Mouse (Mus musculus) erythroblast, embryonic 14.5 days (primary cell): ENCODE results near the gene Nus1. TPM values are rescaled to one million over a fixed set of nuclear protein-coding genes. Genes with fewer than 3 reads are reported as not detected.

Experiments
- H3K27me3 ChIP-seq: 2 replicates; pipeline ENCODE4 v1.6.1; 2012; ENCODE audit warnings: inconsistent platforms; ENCODE audit not compliant: control insufficient read depth
- H3K36me3 ChIP-seq: 2 replicates; pipeline ENCODE4 v1.6.1; 2012; ENCODE audit warnings: mild to moderate bottlenecking, inconsistent platforms; ENCODE audit not compliant: control insufficient read depth
- H3K4me1 ChIP-seq: 2 replicates; pipeline ENCODE4 v1.6.1; 2012; ENCODE audit warnings: inconsistent platforms; ENCODE audit not compliant: control insufficient read depth
- H3K4me3 ChIP-seq: replicated peaks from 2 replicates; pipeline ENCODE3; 2012; ENCODE audit warnings: moderate library complexity, mild to moderate bottlenecking, inconsistent platforms
- H3K9me3 ChIP-seq: 2 replicates; pipeline ENCODE4 v1.6.1; 2012; ENCODE audit warnings: low read length, inconsistent platforms, mixed read lengths; ENCODE audit not compliant: control insufficient read depth
- GATA1 ChIP-seq: IDR thresholded peaks from 2 replicates; pipeline ENCODE4 v1.6.1; 2012; ENCODE audit warnings: low read length, inconsistent platforms, mixed read lengths
- TAL1 ChIP-seq: IDR thresholded peaks from 3 replicates; pipeline ENCODE4 v1.6.1; 2012; ENCODE audit warnings: low read length, inconsistent platforms, mixed read lengths
- polyA plus RNA-seq: library from polyadenylated mRNA; stranded (reverse); fragments of >175 nt; gene quantifications from 2 replicates; pipeline ENCODE4 v1.2.3, GENCODE M21; 2012

Nus1 gene
- polyA plus RNA-seq, 1 experiment, result 0.82 TPM

GRCm38 (mm10) chr10:52426314-52426980, 9.1 kb downstream of the Nus1 start:
- no peaks in the 10 kb centered on the region for H3K9me3 ChIP-seq
- H3K36me3 ChIP-seq, result peaks cover 13% of the 10 kb centered on the region
- H3K4me1 ChIP-seq, result peaks cover 2% of the 10 kb centered on the region; the same call in 1 of the 2 replicates
- no peak overlapping the region for H3K4me3 ChIP-seq
- H3K27me3 ChIP-seq, result no peaks in the 10 kb centered on the region
- TF ChIP-seq TAL1 (no peak), GATA1 (no peak)

DNA sequence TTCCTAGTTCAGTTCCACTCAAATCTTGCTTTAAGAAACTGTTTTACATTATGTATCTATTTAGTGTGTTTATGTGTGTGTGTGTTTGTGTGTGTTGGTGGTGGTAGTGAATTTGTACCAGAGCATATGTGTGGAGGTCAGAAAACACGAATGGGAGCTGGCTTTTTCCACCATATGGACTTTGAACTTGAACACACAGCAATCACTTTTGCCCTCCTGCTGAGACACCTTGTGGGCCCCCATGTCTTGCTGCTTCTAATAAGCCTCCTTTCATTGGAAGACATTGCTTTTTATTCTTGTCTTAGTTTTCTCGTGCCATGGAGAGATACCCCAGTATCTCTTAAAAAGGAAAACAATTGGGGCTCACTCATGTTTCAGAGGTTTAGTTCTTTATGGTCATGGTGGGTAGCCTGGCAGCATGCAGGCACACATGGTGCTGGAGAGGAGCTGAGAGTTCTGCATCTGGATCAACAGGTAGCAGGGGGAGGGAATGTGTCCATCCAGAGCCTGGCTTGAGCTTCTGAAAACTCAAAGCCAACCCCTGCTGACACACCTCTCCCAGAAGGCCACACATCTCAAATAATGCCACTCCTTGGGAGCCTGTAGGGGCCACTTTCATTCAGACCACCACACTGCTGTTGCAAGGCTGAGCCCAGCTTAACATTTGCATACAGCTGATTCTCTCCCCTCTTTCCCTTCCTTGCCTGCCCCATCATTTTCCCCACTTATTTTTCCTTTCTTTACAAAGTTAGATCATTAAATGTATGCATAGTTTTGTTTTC, 10.5 kb downstream of the Nus1 start:
- Histone ChIP-seq H3K4me3 (no peak overlapping the region), H3K4me1 (peaks cover 2% of the 10 kb centered on the region; the same call in 1 of the 2 replicates), H3K27me3 (no peaks in the 10 kb centered on the region), H3K36me3 (peaks cover 19% of the 10 kb centered on the region), H3K9me3 (no peaks in the 10 kb centered on the region)
- TF ChIP-seq GATA1 (no peak), TAL1 (no peak)

GRCm38 (mm10) chr10:52430953-52431352, 13.6 kb downstream of the Nus1 start:
- no peaks in the 10 kb centered on the region for H3K27me3 ChIP-seq
- no peak overlapping the region for H3K4me3 ChIP-seq
- TF ChIP-seq TAL1 (no peak), GATA1 (no peak)
- no peaks in the 10 kb centered on the region for H3K9me3 ChIP-seq
- peaks cover 44% of the 10 kb centered on the region for H3K36me3 ChIP-seq
- peaks cover 2% of the 10 kb centered on the region; the same call in 1 of the 2 replicates for H3K4me1 ChIP-seq

DNA sequence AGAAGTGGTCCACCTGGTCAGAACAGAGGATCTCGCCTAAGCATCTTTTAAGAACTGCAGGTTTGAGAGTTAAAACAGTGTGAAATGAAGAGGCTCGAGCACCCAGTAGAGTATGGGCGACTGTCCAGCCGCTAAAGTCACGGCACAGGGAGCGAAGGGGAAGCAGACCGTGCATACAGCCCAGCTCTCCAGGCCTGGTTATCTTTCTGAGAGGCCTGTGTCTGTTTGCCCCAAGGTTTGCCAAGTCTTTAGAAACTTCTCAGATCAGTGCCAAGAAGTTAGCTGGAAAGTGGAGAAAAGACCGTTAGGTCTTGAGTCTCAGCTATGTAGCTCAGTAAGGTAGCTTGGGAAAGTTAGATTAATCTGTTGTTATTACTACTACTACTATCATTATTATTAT, 17.5 kb downstream of the Nus1 start:
- no peaks in the 10 kb centered on the region for H3K27me3 ChIP-seq
- H3K36me3 ChIP-seq, result peaks cover 69% of the 10 kb centered on the region
- TF ChIP-seq TAL1 (no peak), GATA1 (no peak)
- no peaks in the 10 kb centered on the region for H3K9me3 ChIP-seq
- no peaks in the 10 kb centered on the region for H3K4me1 ChIP-seq
- no peak overlapping the region for H3K4me3 ChIP-seq

DNA sequence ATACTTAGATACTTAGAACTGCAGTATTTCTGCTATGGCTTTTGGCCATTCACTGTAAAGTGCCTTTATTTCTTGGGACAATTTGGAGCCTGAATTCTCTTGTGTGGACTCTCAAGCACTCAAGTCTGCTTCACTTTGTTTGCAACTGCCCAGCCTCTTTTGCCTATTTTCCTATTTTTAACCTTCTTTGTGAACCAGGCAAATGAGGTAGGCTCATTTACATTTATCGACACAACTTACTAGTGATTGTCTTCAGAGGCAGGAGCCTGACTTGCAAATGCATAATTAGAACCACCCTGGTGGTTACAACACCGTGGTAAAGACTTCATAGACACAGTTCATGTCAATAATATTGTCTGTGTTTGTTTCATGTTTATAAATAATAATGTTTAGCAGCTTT, 43.3 kb downstream of the Nus1 start:
- H3K9me3 ChIP-seq, result no peaks in the 10 kb centered on the region
- H3K4me3 ChIP-seq, result no peak overlapping the region
- no peaks in the 10 kb centered on the region for H3K36me3 ChIP-seq
- no peaks in the 10 kb centered on the region for H3K27me3 ChIP-seq
- no peak for TF ChIP-seq TAL1
- TF ChIP-seq GATA1, result no peak
- no peaks in the 10 kb centered on the region for H3K4me1 ChIP-seq

GRCm38 (mm10) chr10:52463941-52464739, 46.8 kb downstream of the Nus1 start:
- TF ChIP-seq GATA1 (no peak), TAL1 (no peak)
- H3K4me3 ChIP-seq, result no peak overlapping the region
- no peaks in the 10 kb centered on the region for H3K36me3 ChIP-seq
- H3K9me3 ChIP-seq, result no peaks in the 10 kb centered on the region
- H3K27me3 ChIP-seq, result no peaks in the 10 kb centered on the region
- H3K4me1 ChIP-seq, result no peaks in the 10 kb centered on the region

- Histone ChIP-seq H3K4me1 (no peaks in the 10 kb centered on the region), H3K36me3 (no peaks in the 10 kb centered on the region), H3K4me3 (no peak overlapping the region), H3K27me3 (no peaks in the 10 kb centered on the region), H3K9me3 (no peaks in the 10 kb centered on the region)
- TF ChIP-seq GATA1, result no peak
- TF ChIP-seq TAL1, result no peak
Observed at GRCm38 (mm10) chr10:52471520-52471919, 54.2 kb downstream of the Nus1 start.

Other genes starting within 250 kb of the Nus1 start
- gene Ros1, start 222.3 kb upstream of the Nus1 start, polyA plus RNA-seq, result not detected in 2 replicates
- gene Dcbld1, start 183.9 kb upstream of the Nus1 start, polyA plus RNA-seq, result 0.01 TPM in 2 replicates
- not detected in 2 replicates for gene Gm26741, start 58.8 kb upstream of the Nus1 start, polyA plus RNA-seq
- 0.02 and 0.05 TPM in 2 replicates for gene Gopc, start 35.4 kb upstream of the Nus1 start, polyA plus RNA-seq
- not detected in 2 replicates for gene Nepn, start 28.6 kb upstream of the Nus1 start, polyA plus RNA-seq